Mouse (Mus musculus): Measurements from ENCODE around the gene 9130230L23Rik. TPM values are rescaled to one million over a fixed set of nuclear protein-coding genes. Genes with fewer than 3 reads are reported as not detected.

9130230L23Rik gene
- total and polyA plus RNA-seq, 2 experiments from 2014 or later, result not detected

DNA sequence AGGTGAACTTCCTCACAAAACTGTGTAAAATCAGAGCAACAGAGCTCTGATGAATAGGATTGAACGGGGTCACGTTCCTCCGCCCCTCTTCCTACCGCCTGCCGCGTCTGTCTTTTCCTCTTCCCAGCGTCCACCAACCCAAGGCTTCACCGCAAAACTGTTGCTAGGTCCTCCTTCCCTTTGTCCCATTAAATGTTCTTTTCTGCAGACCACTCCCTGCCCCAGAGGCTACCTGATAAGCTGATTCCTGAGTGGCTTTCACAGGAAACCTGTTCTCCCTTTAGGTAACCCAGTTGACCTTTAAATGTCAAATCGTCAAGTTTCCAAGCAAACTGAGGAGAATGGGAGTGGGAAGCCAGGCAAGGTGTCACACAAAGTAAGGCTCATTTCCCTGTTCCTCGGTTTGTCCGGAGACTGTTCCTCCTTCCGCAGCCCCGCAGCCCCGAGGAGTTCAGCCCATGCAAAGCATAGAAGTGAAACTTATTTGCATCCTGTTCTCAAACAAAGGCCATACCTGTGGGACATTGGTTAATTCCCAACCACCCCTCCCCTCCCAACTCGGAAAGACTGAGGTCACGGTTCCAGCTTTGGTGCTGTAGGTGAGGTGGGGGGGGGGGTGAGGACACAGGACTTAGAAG is 1.1 kb upstream of the 9130230L23Rik start:
- ATAC-seq, result no peak
- Histone ChIP-seq H3K27me3 (ENCODE audit: insufficient read depth, low read length) (no peaks in the 10 kb centered on the region), H3K9ac (no peak overlapping the region), H3K4me3 (ENCODE audit: low read depth, low read length) (no peak overlapping the region), H3K9me3 (ENCODE audit: low read length) (no peaks in the 10 kb centered on the region), H3K27ac (ENCODE audit: low read depth, low read length) (no peak overlapping the region), H3K36me3 (ENCODE audit: insufficient read depth) (no peaks in the 10 kb centered on the region), H3K4me1 (ENCODE audit: insufficient read depth) (no peaks in the 10 kb centered on the region), H3K4me2 (ENCODE audit: low read depth) (no peak overlapping the region)
- WGBS, result 48% methylated on average over 16 of the region's 16 CpGs
- no peak for DNase-seq
- no peak for TF ChIP-seq CTCF (IDR thresholded peaks at IDR 0.05; ENCODE audit: low read depth)

DNA sequence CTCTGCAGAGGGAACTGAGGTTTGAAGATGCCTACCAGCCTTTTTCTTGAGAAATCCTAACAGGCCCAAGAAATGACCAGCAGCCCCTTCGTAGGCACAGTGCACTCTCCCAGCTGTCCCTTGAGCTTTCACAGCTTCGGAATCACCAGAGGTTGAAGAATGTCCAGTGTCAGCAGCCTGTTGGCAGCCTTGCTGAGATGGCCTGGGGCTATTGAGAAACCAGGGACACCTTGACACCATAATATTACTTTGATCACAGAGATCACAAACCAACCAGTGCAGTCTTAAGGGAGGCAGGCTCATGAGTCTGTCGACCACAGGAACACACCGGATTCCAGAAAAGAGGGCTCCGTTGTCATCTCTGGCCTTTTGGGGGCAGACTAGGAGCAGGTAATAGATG is 2.9 kb downstream of the 9130230L23Rik start:
- no peak overlapping the region for H3K27ac ChIP-seq (ENCODE audit: low read depth, low read length)
- no peak for ATAC-seq
- no peak overlapping the region for H3K4me2 ChIP-seq (ENCODE audit: low read depth)
- H3K4me3 ChIP-seq (ENCODE audit: low read depth, low read length), result no peak overlapping the region
- H3K27me3 ChIP-seq (ENCODE audit: insufficient read depth, low read length), result no peaks in the 10 kb centered on the region
- DNase-seq, result no peak
- no peaks in the 10 kb centered on the region for H3K36me3 ChIP-seq (ENCODE audit: insufficient read depth)
- H3K4me1 ChIP-seq (ENCODE audit: insufficient read depth), result no peaks in the 10 kb centered on the region
- H3K9ac ChIP-seq, result no peak overlapping the region
- no peaks in the 10 kb centered on the region for H3K9me3 ChIP-seq (ENCODE audit: low read length)
- WGBS, result 80% methylated on average over 5 of the region's 5 CpGs
- TF ChIP-seq CTCF (IDR thresholded peaks at IDR 0.05; ENCODE audit: low read depth), result no peak

DNA sequence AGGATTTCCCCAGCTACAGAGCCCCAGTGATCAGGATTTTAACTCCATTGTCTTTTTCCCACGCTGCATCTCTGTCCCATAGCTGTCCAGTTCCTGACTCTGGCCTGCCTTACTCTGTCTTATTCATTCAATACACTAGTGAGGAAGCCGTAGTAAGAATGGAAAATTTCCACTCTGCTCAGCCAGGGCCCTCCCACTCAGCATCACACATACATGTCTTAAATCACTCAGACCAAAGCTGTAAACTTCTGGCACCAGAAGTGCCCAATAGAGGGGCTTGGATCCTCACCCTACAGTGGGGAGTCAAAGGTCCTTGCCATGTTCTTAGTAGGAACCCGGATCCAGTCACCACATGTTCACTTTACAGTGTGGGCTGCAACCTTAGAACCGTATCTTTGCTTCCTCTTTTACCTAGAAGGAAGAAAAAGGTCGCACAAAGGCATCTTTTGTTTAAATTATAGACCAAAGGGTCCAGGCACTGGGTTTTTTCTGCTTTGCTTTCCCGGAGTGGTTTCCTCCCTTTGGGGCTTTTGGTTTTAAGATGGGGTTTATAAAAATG is 3.4 kb downstream of the 9130230L23Rik start:
- Histone ChIP-seq H3K9me3 (ENCODE audit: low read length) (no peaks in the 10 kb centered on the region), H3K36me3 (ENCODE audit: insufficient read depth) (no peaks in the 10 kb centered on the region), H3K9ac (no peak overlapping the region), H3K4me1 (ENCODE audit: insufficient read depth) (no peaks in the 10 kb centered on the region), H3K27ac (ENCODE audit: low read depth, low read length) (no peak overlapping the region), H3K4me2 (ENCODE audit: low read depth) (no peak overlapping the region), H3K4me3 (ENCODE audit: low read depth, low read length) (no peak overlapping the region), H3K27me3 (ENCODE audit: insufficient read depth, low read length) (no peaks in the 10 kb centered on the region)
- DNase-seq (no peak), ATAC-seq (no peak)
- TF ChIP-seq CTCF (IDR thresholded peaks at IDR 0.05; ENCODE audit: low read depth), result no peak
- 76% methylated on average over 6 of the region's 6 CpGs for WGBS

GRCm38 (mm10) chr5:66000074-66000473 is 4.0 kb downstream of the 9130230L23Rik start:
- Histone ChIP-seq H3K9me3 (ENCODE audit: low read length) (no peaks in the 10 kb centered on the region), H3K4me2 (ENCODE audit: low read depth) (no peak overlapping the region), H3K36me3 (ENCODE audit: insufficient read depth) (no peaks in the 10 kb centered on the region), H3K4me1 (ENCODE audit: insufficient read depth) (no peaks in the 10 kb centered on the region), H3K27ac (ENCODE audit: low read depth, low read length) (no peak overlapping the region), H3K27me3 (ENCODE audit: insufficient read depth, low read length) (no peaks in the 10 kb centered on the region), H3K9ac (no peak overlapping the region), H3K4me3 (ENCODE audit: low read depth, low read length) (no peak overlapping the region)
- TF ChIP-seq CTCF (IDR thresholded peaks at IDR 0.05; ENCODE audit: low read depth), result no peak
- ATAC-seq (no peak), DNase-seq (no peak)
- 82% methylated on average over 7 of the region's 7 CpGs for WGBS

GRCm38 (mm10) chr5:65999106-65999505 is 5.0 kb downstream of the 9130230L23Rik start:
- Histone ChIP-seq H3K4me2 (ENCODE audit: low read depth) (no peak overlapping the region), H3K9me3 (ENCODE audit: low read length) (no peaks in the 10 kb centered on the region), H3K27me3 (ENCODE audit: insufficient read depth, low read length) (no peaks in the 10 kb centered on the region), H3K27ac (ENCODE audit: low read depth, low read length) (no peak overlapping the region), H3K9ac (no peak overlapping the region), H3K4me3 (ENCODE audit: low read depth, low read length) (no peak overlapping the region), H3K36me3 (ENCODE audit: insufficient read depth) (no peaks in the 10 kb centered on the region), H3K4me1 (ENCODE audit: insufficient read depth) (no peaks in the 10 kb centered on the region)
- ATAC-seq, result no peak
- TF ChIP-seq CTCF (IDR thresholded peaks at IDR 0.05; ENCODE audit: low read depth), result no peak
- 85% methylated on average over 7 of the region's 7 CpGs for WGBS
- no peak for DNase-seq

DNA sequence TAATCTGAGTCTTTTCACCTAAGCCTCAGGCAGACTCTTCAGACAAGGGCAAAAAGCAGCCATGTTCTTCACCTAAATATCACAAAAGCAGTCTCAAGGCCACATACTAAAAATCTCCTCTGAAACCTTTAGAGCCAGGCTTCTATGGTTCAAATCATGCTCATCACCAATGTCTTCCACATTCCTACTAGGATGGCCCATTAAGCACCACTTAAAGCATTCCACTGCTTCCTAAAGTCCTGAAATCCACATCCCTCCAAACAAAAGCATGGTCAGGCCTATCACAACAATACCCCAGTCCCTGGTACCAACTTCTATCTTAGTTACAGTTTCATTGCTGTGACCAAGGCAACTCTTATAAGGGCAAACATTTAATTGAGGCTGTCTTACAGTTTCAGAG is 6.3 kb downstream of the 9130230L23Rik start:
- H3K9ac ChIP-seq, result no peak overlapping the region
- H3K9me3 ChIP-seq (ENCODE audit: low read length), result no peaks in the 10 kb centered on the region
- no peaks in the 10 kb centered on the region for H3K27me3 ChIP-seq (ENCODE audit: insufficient read depth, low read length)
- H3K4me3 ChIP-seq (ENCODE audit: low read depth, low read length), result no peak overlapping the region
- no peak for DNase-seq
- no peak overlapping the region for H3K4me2 ChIP-seq (ENCODE audit: low read depth)
- H3K27ac ChIP-seq (ENCODE audit: low read depth, low read length), result no peak overlapping the region
- no peak for TF ChIP-seq CTCF (IDR thresholded peaks at IDR 0.05; ENCODE audit: low read depth)
- no peak for ATAC-seq
- H3K36me3 ChIP-seq (ENCODE audit: insufficient read depth), result no peaks in the 10 kb centered on the region
- no peaks in the 10 kb centered on the region for H3K4me1 ChIP-seq (ENCODE audit: insufficient read depth)

DNA sequence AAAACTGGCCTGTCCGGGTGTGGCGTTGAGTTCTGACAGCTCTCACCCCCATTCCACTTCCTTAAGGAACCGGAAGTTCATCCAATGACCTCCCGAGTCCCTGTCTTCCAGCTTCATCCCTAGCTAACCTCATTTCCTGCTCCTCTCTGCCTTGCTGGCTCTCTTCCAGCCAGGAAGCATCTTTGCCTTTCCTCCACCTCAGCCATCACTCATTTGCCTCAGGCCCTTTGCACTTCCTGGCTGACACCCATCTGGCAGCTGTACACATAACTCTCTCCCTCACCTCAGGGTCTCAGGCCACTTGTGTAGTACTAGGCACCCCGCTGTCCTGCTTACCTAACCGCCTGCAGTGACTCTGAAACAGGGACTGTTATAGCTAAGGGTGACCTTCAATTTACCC is 9.4 kb downstream of the 9130230L23Rik start:
- DNase-seq, result no peak

More for the DNA sequence above, 9.4 kb downstream of the 9130230L23Rik start:
- Histone ChIP-seq H3K27me3 (ENCODE audit: insufficient read depth, low read length) (no peaks in the 10 kb centered on the region), H3K4me3 (ENCODE audit: low read depth, low read length) (no peak overlapping the region), H3K4me1 (ENCODE audit: insufficient read depth) (no peaks in the 10 kb centered on the region), H3K4me2 (ENCODE audit: low read depth) (no peak overlapping the region), H3K9ac (no peak overlapping the region), H3K9me3 (ENCODE audit: low read length) (no peaks in the 10 kb centered on the region), H3K36me3 (ENCODE audit: insufficient read depth) (no peaks in the 10 kb centered on the region), H3K27ac (ENCODE audit: low read depth, low read length) (no peak overlapping the region)
- no peak for TF ChIP-seq CTCF (IDR thresholded peaks at IDR 0.05; ENCODE audit: low read depth)
- 85% methylated on average over 6 of the region's 6 CpGs for WGBS
- ATAC-seq, result no peak

Measured in forebrain, postnatal 0 days (tissue).